Mouse (Mus musculus) C2C12 (cell line): ENCODE data around the gene Atxn2. TPM values are rescaled to one million over a fixed set of nuclear protein-coding genes. Genes with fewer than 3 reads are reported as not detected.

Source experiments
- H3K27me3 ChIP-seq: one replicate; pipeline ENCODE4 v1.6.1; 2011; ENCODE audit not compliant: control insufficient read depth, insufficient read depth, insufficient read length
- H3K36me3 ChIP-seq: one replicate; pipeline ENCODE4 v1.6.1; 2011; ENCODE audit not compliant: control insufficient read depth, insufficient read depth
- H3K4me3 ChIP-seq: one replicate; pipeline ENCODE4 v1.5.1; 2011; ENCODE audit warnings: mild to moderate bottlenecking, control low read depth; ENCODE audit not compliant: poor library complexity, insufficient read depth, severe bottlenecking
- H3K79me2 ChIP-seq: one replicate; pipeline ENCODE4 v1.6.1; 2011; ENCODE audit not compliant: control insufficient read depth, insufficient read depth
- H3K79me3 ChIP-seq: one replicate; pipeline ENCODE4 v1.6.1; 2011; ENCODE audit warnings: low read depth, control low read depth
- H3ac ChIP-seq: one replicate; pipeline ENCODE3; 2011; ENCODE audit warnings: low read depth; ENCODE audit not compliant: control insufficient read depth, insufficient read length
- CEBPB ChIP-seq: IDR thresholded peaks from one replicate; pipeline ENCODE4 v1.6.1; 2011; ENCODE audit warnings: low read depth, mild to moderate bottlenecking, control low read depth, moderate library complexity
- CTCF ChIP-seq: IDR thresholded peaks from one replicate; pipeline ENCODE4 v1.5.1; 2011; ENCODE audit not compliant: control insufficient read depth, insufficient read depth, insufficient read length
- FOSL1 ChIP-seq: IDR thresholded peaks from one replicate; pipeline ENCODE4 v1.8.0; 2011; ENCODE audit warnings: mild to moderate bottlenecking, low read length; ENCODE audit not compliant: poor library complexity, insufficient read depth, severe bottlenecking
- MAX ChIP-seq: IDR thresholded peaks from one replicate; pipeline ENCODE4 v1.6.1; 2011; ENCODE audit warnings: mild to moderate bottlenecking, control low read depth
- MYOD1 ChIP-seq: IDR thresholded peaks from one replicate; pipeline ENCODE4 v1.6.1; 2011; ENCODE audit warnings: low read depth; ENCODE audit not compliant: control insufficient read depth, insufficient read length
- MYOG ChIP-seq: IDR thresholded peaks from one replicate; pipeline ENCODE4 v1.6.1; 2011; ENCODE audit not compliant: control insufficient read depth, insufficient read length; ENCODE audit errors: extremely low read depth
- USF1 ChIP-seq: IDR thresholded peaks from one replicate; pipeline ENCODE4 v1.6.1; 2011; ENCODE audit warnings: low read depth, mild to moderate bottlenecking, control low read depth, moderate library complexity
- polyA plus RNA-seq: library from polyadenylated mRNA; unstranded; fragments of >200 nt; fragmentation: generic; extraction: Trizol; gene quantifications from one replicate; pipeline ENCODE4 v1.2.1, GENCODE M21; 2012; ENCODE audit warnings: missing spikeins

The Atxn2 gene
- polyA plus RNA-seq, 1 experiment: 69.9 TPM

DNA sequence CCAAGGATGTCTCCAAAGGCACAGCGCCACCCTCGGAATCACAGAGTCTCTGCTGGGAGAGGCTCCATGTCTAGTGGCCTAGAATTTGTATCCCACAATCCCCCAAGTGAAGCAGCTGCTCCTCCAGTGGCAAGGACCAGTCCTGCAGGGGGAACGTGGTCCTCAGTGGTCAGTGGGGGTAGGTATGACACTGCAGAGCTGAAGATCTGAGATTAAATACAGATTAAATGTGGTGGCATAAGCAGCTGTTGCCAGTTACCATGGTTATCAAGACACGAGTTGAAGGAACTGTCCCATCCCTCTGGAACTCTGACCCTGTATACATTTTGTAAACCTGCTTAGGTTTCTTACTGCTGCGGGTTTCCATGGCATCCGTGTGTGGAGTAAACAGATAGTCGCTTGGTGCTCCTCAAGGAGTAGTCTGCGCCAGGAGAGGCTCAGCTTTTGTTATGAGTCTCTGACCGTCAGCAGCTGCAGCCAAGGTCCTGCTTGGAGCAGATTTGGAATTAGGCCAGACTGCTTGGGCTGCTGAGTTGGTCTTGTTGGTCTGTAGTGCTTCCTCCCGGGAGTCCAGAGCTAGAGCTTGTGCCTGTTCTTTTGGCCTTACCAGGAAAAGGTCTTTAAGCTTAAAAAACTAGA lies 72.8 kb downstream of the Atxn2 start:
- peaks cover 64% of the 10 kb centered on the region for H3K36me3 ChIP-seq
- TF ChIP-seq FOSL1 (no peak), MAX (no peak), MYOD1 (no peak), CTCF (no peak), CEBPB (no peak), MYOG (no peak), USF1 (no peak)

DNA sequence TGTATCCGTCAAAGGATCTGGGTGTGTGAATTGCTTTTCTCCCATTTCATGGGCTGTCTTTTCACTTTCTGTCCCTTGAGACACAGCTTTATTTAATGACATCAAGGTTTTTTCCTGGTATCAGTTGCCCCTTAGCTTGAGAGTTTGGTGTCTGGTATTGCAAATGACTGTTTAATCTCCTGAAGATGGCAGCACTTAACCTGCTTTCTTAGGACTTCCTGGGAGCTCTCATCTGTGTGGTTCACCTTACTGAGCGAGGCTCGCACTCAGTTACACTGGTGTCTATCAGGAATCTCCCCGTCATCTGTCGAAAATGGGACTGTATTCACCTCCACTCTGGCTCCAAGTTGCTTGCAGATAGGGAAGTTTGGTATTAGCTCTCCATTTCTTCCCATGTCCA lies 79.9 kb downstream of the Atxn2 start:
- Histone ChIP-seq H3K4me3 (no peak overlapping the region), H3K36me3 (peaks cover 84% of the 10 kb centered on the region), H3K27me3 (no peaks in the 10 kb centered on the region), H3K79me2 (no peaks in the 10 kb centered on the region), H3ac (no peak overlapping the region), H3K79me3 (no peaks in the 10 kb centered on the region)
- TF ChIP-seq MAX: no peak

More for the DNA sequence above, 72.8 kb downstream of the Atxn2 start:
- H3K27me3 ChIP-seq: no peaks in the 10 kb centered on the region
- H3K79me2 ChIP-seq: no peaks in the 10 kb centered on the region
- no peak overlapping the region for H3K4me3 ChIP-seq
- H3K79me3 ChIP-seq: no peaks in the 10 kb centered on the region
- no peak overlapping the region for H3ac ChIP-seq

DNA sequence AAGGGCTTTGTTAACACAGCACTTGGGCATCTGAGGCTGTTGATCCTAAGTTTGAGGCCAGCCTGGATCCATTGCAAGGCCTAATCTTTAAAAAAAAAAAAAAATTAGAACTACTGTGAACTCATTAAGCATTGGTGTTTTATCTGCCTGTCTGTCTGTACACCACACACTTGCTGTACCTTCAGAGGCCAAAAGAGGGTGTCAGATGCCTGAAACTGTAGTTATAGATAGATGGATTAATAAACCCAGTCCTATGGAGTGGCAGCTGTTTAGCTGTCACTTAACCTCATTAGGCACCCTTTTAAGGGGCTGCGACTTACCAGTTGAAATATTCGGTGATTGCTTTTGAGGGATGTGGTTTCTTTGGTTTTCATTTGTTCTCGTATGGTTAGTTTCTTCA lies 84.7 kb downstream of the Atxn2 start:
- Histone ChIP-seq H3K79me3 (no peaks in the 10 kb centered on the region), H3K79me2 (no peaks in the 10 kb centered on the region), H3ac (no peak overlapping the region), H3K4me3 (no peak overlapping the region), H3K36me3 (peaks cover 90% of the 10 kb centered on the region), H3K27me3 (no peaks in the 10 kb centered on the region)
- TF ChIP-seq USF1 (no peak), MYOG (no peak), MAX (no peak), CEBPB (no peak), MYOD1 (no peak), FOSL1 (no peak), CTCF (no peak)

DNA sequence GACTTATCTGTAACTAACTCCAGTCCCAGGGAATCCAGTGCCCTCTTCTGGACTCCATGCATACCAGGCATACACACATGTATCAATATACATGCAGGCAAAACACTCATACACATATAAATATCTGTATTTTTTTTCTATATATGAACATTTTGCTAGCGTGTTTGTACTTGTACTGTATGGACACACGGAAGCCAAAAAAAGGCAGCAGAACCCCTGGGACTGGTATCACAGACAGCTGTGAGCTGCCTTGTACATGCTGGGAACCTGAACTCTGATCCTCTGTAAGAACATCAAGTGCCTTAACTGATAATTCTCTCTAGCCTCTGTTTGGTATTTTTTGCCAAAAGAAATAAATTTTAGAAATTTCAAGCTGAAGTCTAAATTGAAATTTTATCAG lies 87.3 kb downstream of the Atxn2 start:
- TF ChIP-seq CEBPB: no peak
- no peak for TF ChIP-seq MYOD1
- TF ChIP-seq MYOG: no peak
- no peak for TF ChIP-seq MAX
- TF ChIP-seq CTCF: no peak
- no peak for TF ChIP-seq USF1
- TF ChIP-seq FOSL1: no peak
- no peaks in the 10 kb centered on the region for H3K27me3 ChIP-seq
- H3ac ChIP-seq: no peak overlapping the region
- H3K36me3 ChIP-seq: peaks cover 86% of the 10 kb centered on the region
- no peaks in the 10 kb centered on the region for H3K79me3 ChIP-seq
- no peaks in the 10 kb centered on the region for H3K79me2 ChIP-seq
- no peak overlapping the region for H3K4me3 ChIP-seq

DNA sequence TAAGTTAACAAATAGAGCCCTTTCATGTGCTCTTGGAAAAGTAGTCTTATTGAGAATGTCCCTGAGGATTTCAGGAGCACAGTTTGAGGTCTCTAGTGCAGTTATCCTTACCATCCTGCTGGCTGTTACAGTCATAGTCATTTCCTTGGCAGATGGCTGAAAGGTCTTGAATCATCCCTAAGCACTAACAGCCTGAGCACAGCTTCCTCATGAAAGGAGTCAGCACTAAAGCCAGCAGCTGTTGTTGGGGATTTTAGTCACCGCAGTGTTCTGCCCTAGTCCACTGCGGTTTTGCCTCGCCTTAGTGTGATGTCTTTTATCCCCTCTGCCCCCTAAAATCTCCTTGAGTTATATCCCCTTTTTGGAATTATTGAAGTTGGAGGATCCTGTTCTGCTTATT lies 96.0 kb downstream of the Atxn2 start:
- H3K27me3 ChIP-seq: no peaks in the 10 kb centered on the region
- peaks cover 4% of the 10 kb centered on the region for H3K79me3 ChIP-seq
- no peak overlapping the region for H3ac ChIP-seq
- TF ChIP-seq USF1 (no peak), MYOD1 (peak; percentile 96)
- peaks cover 22% of the 10 kb centered on the region for H3K79me2 ChIP-seq
- H3K36me3 ChIP-seq: peaks cover 47% of the 10 kb centered on the region
- H3K4me3 ChIP-seq: no peak overlapping the region

DNA sequence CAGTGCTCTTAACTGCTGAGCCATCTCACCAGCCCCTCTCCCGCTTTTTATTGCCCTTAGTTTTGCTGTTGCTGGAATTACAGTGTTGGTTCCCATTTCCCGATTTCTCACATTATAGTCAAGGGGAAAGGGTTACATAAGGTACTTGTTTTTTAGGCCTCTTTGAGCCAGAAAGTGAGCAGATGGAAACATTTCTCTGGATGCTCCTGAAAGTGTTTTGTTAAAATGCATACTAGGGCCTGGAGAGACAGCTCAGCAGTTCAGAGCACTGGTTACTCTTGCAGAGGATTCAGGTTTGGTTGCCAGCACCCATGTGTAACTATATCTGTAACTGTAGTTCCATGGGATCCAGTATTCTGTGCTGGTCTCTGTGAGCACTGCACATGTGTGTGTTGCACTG lies 97.1 kb downstream of the Atxn2 start:
- TF ChIP-seq FOSL1: no peak
- no peak for TF ChIP-seq CTCF
- no peak for TF ChIP-seq MYOG
- no peak for TF ChIP-seq USF1
- TF ChIP-seq MYOD1: no peak
- TF ChIP-seq CEBPB: no peak
- TF ChIP-seq MAX: no peak
- H3K27me3 ChIP-seq: no peaks in the 10 kb centered on the region
- peaks cover 22% of the 10 kb centered on the region for H3K79me2 ChIP-seq
- no peak overlapping the region for H3ac ChIP-seq
- H3K4me3 ChIP-seq: no peak overlapping the region
- H3K79me3 ChIP-seq: peaks cover 4% of the 10 kb centered on the region
- H3K36me3 ChIP-seq: peaks cover 47% of the 10 kb centered on the region
